Mouse (Mus musculus) embryonic fibroblast, embryonic 13.5 days (primary cell): ENCODE measurements at regions not wholly inside any gene's neighbourhood (a gene's known extent, or its start where the extent isn't known, plus 50 kb on each side); places are given as distances from the start of the nearest gene placed in this dataset.

ENCODE experiments used
- CTCF ChIP-seq: IDR thresholded peaks from 2 replicates; pipeline ENCODE4 v1.5.1; 2011; ENCODE audit warnings: mild to moderate bottlenecking, control low read depth, low read length, moderate library complexity, borderline replicate concordance; ENCODE audit not compliant: insufficient read depth
- POLR2A ChIP-seq: IDR thresholded peaks from 2 replicates; pipeline ENCODE4 v1.6.1; 2011; ENCODE audit warnings: low read depth, mild to moderate bottlenecking, control low read depth, low read length, moderate library complexity

- TF ChIP-seq POLR2A (no peak), CTCF (no peak)
These were observed 72.3 kb upstream of the Plxnc1 start for GRCm38 (mm10) chr10:95016896-95017295.
